Mouse (Mus musculus): Measurements from ENCODE around the gene Chchd3. TPM values are rescaled to one million over a fixed set of nuclear protein-coding genes. Genes with fewer than 3 reads are reported as not detected.
A peak's percentile ranks its signal among the peaks of the same experiment; 100 is the strongest.

The Chchd3 gene
- total and polyA plus RNA-seq, 3 experiments = 145 to 246 (median 190) TPM

DNA sequence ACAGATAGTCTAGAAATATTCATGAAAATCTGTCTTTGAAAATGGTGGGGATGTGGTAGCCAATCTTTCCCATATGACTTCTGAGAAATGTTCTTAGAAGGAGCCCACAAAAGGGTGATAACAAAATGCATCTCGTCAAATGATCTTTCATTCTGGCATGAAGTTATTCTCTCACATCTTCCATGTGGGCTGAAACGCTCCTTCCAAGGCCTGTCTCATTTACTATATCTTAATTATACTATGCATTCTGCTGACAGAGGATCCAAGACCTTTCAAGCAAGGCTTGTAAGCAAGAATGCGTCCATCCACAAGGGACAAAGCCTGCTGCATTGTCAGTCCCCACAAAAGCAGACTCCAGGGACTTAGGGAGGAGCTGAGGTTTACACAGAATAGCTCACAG is 185.9 kb downstream of the Chchd3 start:
- TF ChIP-seq GATA1 (IDR thresholded peaks at IDR 0.05; ENCODE audit: borderline replicate concordance, low read length) = no peak
- Histone ChIP-seq H3K9me3 (replicated peaks) (no peaks in the 10 kb centered on the region), H3K36me3 (replicated peaks) (peaks cover 46% of the 10 kb centered on the region), H3K27me3 (ENCODE audit: insufficient read depth, low read length) (no peaks in the 10 kb centered on the region), H3K4me3 (ENCODE audit: low read depth, low read length) (no peak overlapping the region), H3K4me1 (ENCODE audit: insufficient read depth, low read depth, low read length) (no peaks in the 10 kb centered on the region)
- ATAC-seq (ENCODE audit: extremely low read depth, insufficient number of reproducible peaks, low FRiP score, poor library complexity, severe bottlenecking) (no peak), DNase-seq (ENCODE audit: low spot score) (no peak)

DNA sequence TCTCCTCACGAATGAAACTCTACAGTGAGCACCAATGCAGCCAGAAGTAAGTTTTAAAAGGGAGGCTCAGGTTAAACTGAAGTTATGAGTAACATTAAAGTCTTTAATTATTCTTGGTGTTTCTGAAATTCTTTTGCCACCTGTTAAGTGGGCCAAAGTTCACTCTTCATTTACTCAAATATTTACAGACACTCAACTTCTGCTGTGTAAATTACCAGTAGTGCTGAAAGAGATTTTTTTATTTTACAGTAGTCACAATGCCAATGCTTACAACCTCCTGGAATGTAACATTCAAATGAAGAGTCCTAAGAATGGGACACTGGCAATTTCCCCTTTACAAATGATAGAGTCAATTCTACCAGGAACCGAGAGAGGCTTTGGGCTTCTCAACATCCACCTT is 187.3 kb downstream of the Chchd3 start:
- ATAC-seq (ENCODE audit: extremely low read depth, insufficient number of reproducible peaks, low FRiP score, poor library complexity, severe bottlenecking) (no peak), DNase-seq (ENCODE audit: low spot score) (no peak)
- no peaks in the 10 kb centered on the region for H3K9me3 ChIP-seq (replicated peaks)
- no peak for TF ChIP-seq GATA2 (IDR thresholded peaks at IDR 0.05; ENCODE audit: borderline replicate concordance, low read depth, low read length)
- no peak for TF ChIP-seq POLR2AphosphoS5 (IDR thresholded peaks at IDR 0.05; ENCODE audit: insufficient replicate concordance, low read depth, low read length)
- no peak for TF ChIP-seq TAL1 (conservative IDR thresholded peaks at IDR 0.05; ENCODE audit: low read depth, low read length)
- no peak for TF ChIP-seq GATA1 (IDR thresholded peaks at IDR 0.05; ENCODE audit: borderline replicate concordance, low read length)
- no peak for TF ChIP-seq CTCF (IDR thresholded peaks at IDR 0.05; ENCODE audit: low read depth, low read length)
- no peak overlapping the region for H3K4me3 ChIP-seq (ENCODE audit: low read depth, low read length)
- H3K36me3 ChIP-seq (replicated peaks) = peaks cover 38% of the 10 kb centered on the region
- H3K27me3 ChIP-seq (ENCODE audit: insufficient read depth, low read length) = no peaks in the 10 kb centered on the region
- no peaks in the 10 kb centered on the region for H3K4me1 ChIP-seq (ENCODE audit: insufficient read depth, low read depth, low read length)

DNA sequence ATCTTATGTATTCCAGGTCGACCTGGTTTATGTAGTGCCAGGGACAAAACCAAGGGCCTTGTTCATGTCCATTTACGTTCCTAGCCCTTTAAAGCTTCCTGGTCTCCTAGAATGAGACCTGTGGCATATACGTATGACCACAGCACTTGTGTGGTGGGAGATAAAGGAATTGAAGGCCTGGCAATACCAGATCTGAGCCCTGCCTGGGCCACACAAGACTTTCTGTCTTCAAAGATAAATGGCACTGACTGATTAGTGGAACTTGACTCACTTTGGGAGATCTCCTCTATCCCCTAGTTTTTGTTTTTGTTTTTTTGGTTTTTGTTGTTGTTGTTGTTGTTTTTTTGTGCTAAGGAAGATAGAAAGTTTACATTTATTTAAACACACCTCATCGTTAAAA is 209.1 kb downstream of the Chchd3 start:
- H3K4me3 ChIP-seq (ENCODE audit: low read depth, low read length) = no peak overlapping the region
- ATAC-seq (ENCODE audit: extremely low read depth, insufficient number of reproducible peaks, low FRiP score, poor library complexity, severe bottlenecking) (peak; percentile 49; the same call in 1 of the 2 replicates), DNase-seq (ENCODE audit: low spot score) (peak; percentile 6)
- H3K9me3 ChIP-seq (replicated peaks) = no peaks in the 10 kb centered on the region
- TF ChIP-seq GATA1 (IDR thresholded peaks at IDR 0.05; ENCODE audit: borderline replicate concordance, low read length) = no peak
- TF ChIP-seq TAL1 (conservative IDR thresholded peaks at IDR 0.05; ENCODE audit: low read depth, low read length) = peak; percentile 74
- H3K4me1 ChIP-seq (ENCODE audit: insufficient read depth, low read depth, low read length) = peaks cover 10% of the 10 kb centered on the region; the same call in 1 of the 2 replicates
- peaks cover 54% of the 10 kb centered on the region for H3K36me3 ChIP-seq (replicated peaks)
- H3K27me3 ChIP-seq (ENCODE audit: insufficient read depth, low read length) = no peaks in the 10 kb centered on the region

DNA sequence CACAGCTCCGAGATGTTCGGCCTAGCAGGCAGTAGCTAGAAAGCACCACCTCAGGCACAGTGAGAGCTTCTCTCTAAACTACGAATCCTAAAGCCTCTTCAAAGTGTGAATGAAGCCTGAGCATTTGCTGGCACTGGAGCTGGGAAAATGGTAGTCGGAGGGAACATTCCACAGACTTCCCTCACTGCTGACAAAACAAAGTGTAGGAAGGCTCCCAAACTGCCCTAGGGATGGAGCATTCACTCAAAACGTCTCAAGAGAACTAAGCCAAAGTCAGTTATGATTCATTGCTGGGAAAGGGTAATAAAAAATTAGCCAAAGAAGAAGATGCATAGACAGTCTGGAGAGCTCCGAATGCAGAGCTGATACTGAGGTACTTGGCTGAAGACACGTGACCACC is 211.1 kb downstream of the Chchd3 start:
- no peaks in the 10 kb centered on the region for H3K9me3 ChIP-seq (replicated peaks)
- peaks cover 10% of the 10 kb centered on the region; the same call in 1 of the 2 replicates for H3K4me1 ChIP-seq (ENCODE audit: insufficient read depth, low read depth, low read length)
- no peaks in the 10 kb centered on the region for H3K27me3 ChIP-seq (ENCODE audit: insufficient read depth, low read length)
- H3K4me3 ChIP-seq (ENCODE audit: low read depth, low read length) = no peak overlapping the region
- no peak for TF ChIP-seq CTCF (IDR thresholded peaks at IDR 0.05; ENCODE audit: low read depth, low read length)
- no peak for TF ChIP-seq GATA2 (IDR thresholded peaks at IDR 0.05; ENCODE audit: borderline replicate concordance, low read depth, low read length)
- no peak for TF ChIP-seq POLR2AphosphoS5 (IDR thresholded peaks at IDR 0.05; ENCODE audit: insufficient replicate concordance, low read depth, low read length)
- no peak for TF ChIP-seq TAL1 (conservative IDR thresholded peaks at IDR 0.05; ENCODE audit: low read depth, low read length)
- no peak for TF ChIP-seq GATA1 (IDR thresholded peaks at IDR 0.05; ENCODE audit: borderline replicate concordance, low read length)
- ATAC-seq (ENCODE audit: extremely low read depth, insufficient number of reproducible peaks, low FRiP score, poor library complexity, severe bottlenecking) (no peak), DNase-seq (ENCODE audit: low spot score) (no peak)
- peaks cover 56% of the 10 kb centered on the region for H3K36me3 ChIP-seq (replicated peaks)

DNA sequence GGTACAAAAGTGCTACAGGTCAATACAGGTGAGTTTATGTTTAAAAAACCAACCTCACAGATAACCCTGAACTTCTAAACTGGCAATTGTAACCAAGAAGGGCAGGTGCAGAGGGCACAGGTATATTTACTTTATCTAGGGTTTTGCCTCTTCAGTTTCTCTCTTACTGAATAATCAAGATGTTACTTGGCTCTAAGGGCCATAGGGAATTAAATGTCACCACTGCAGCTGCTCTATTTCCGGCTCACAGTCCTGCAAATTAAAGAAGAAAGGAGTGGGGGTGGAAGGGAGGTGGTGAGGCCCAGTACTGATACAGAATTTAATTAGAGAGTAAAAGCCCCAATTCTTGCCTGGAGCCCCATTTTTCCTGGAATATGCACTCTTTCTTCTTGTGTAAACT is 214.6 kb downstream of the Chchd3 start:
- no peaks in the 10 kb centered on the region for H3K27me3 ChIP-seq (ENCODE audit: insufficient read depth, low read length)

DNA sequence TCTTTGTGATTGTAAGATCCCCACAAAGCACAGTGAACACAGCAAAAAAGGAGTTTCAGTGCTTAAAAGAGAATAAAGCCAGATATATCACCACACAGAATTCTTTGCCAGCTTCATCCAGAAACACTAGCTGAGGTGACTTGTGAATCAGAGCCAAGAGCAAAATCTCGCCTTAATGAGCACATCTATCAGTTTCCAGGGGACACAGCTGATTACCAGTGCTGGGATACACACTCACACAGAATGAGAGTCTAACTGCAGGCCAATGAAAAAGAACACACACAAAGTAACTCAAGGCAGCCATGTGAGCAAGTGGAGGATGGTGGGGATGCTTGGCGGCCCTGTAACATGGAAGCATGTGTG is 222.1 kb downstream of the Chchd3 start:
- no peak for TF ChIP-seq POLR2AphosphoS5 (IDR thresholded peaks at IDR 0.05; ENCODE audit: insufficient replicate concordance, low read depth, low read length)
- no peak for TF ChIP-seq GATA2 (IDR thresholded peaks at IDR 0.05; ENCODE audit: borderline replicate concordance, low read depth, low read length)
- no peak for TF ChIP-seq GATA1 (IDR thresholded peaks at IDR 0.05; ENCODE audit: borderline replicate concordance, low read length)
- TF ChIP-seq TAL1 (conservative IDR thresholded peaks at IDR 0.05; ENCODE audit: low read depth, low read length) = no peak
- no peak for TF ChIP-seq CTCF (IDR thresholded peaks at IDR 0.05; ENCODE audit: low read depth, low read length)
- Histone ChIP-seq H3K9me3 (replicated peaks) (peaks cover 5% of the 10 kb centered on the region), H3K4me1 (ENCODE audit: insufficient read depth, low read depth, low read length) (no peaks in the 10 kb centered on the region), H3K36me3 (replicated peaks) (peaks cover 33% of the 10 kb centered on the region), H3K27me3 (ENCODE audit: insufficient read depth, low read length) (no peaks in the 10 kb centered on the region), H3K4me3 (ENCODE audit: low read depth, low read length) (no peak overlapping the region)
- no peak for DNase-seq (ENCODE audit: low spot score)
- no peak for ATAC-seq (ENCODE audit: extremely low read depth, insufficient number of reproducible peaks, low FRiP score, poor library complexity, severe bottlenecking)

More for the DNA sequence above, 214.6 kb downstream of the Chchd3 start:
- peaks cover 4% of the 10 kb centered on the region; the same call in 1 of the 2 replicates for H3K4me1 ChIP-seq (ENCODE audit: insufficient read depth, low read depth, low read length)
- DNase-seq (ENCODE audit: low spot score) = no peak
- TF ChIP-seq TAL1 (conservative IDR thresholded peaks at IDR 0.05; ENCODE audit: low read depth, low read length) = no peak
- no peak for TF ChIP-seq GATA1 (IDR thresholded peaks at IDR 0.05; ENCODE audit: borderline replicate concordance, low read length)
- no peak for TF ChIP-seq GATA2 (IDR thresholded peaks at IDR 0.05; ENCODE audit: borderline replicate concordance, low read depth, low read length)
- TF ChIP-seq CTCF (IDR thresholded peaks at IDR 0.05; ENCODE audit: low read depth, low read length) = no peak
- TF ChIP-seq POLR2AphosphoS5 (IDR thresholded peaks at IDR 0.05; ENCODE audit: insufficient replicate concordance, low read depth, low read length) = no peak
- no peak overlapping the region for H3K4me3 ChIP-seq (ENCODE audit: low read depth, low read length)
- peaks cover 58% of the 10 kb centered on the region for H3K36me3 ChIP-seq (replicated peaks)
- H3K9me3 ChIP-seq (replicated peaks) = no peaks in the 10 kb centered on the region
- no peak for ATAC-seq (ENCODE audit: extremely low read depth, insufficient number of reproducible peaks, low FRiP score, poor library complexity, severe bottlenecking)

All from G1E (cell line).